ENCODE assay signal across 26 mouse cellular contexts in genomic region chr9:118650976-118651375, GRCm38 (mm10). TPM values are rescaled to one million over a fixed set of nuclear protein-coding genes. Genes with fewer than 3 reads are reported as not detected.
DNase-seq lines count a peak whose midpoint lies in the region; ATAC-seq lines count a peak whose summit lies in the region.
"Had no signal": no experiment of that assay in that cellular context is flagged by ENCODE, and none has a peak within 500 bp of the region (broad histone marks: within the 10 kb centered on the region; RNA-seq: fewer than 3 reads in every experiment).

No protein-coding gene starts in this region.

- 12% methylated on average over 4 of the region's 4 CpGs for WGBS in lung, embryonic 16.5 days
- 43% methylated on average over 4 of the region's 4 CpGs for WGBS in heart, embryonic 11.5 days (ENCODE audit: insufficient replicate concordance)
- 48% methylated on average over 4 of the region's 4 CpGs for WGBS in heart, embryonic 12.5 days

- H3K4me3 ChIP-seq in lung, embryonic 16.5 days (ENCODE audit: low read length): no peak overlapping the region
- no peak overlapping the region for H3K4me3 ChIP-seq in heart, embryonic 11.5 days (ENCODE audit: low read depth, low read length)
- H3K4me3 ChIP-seq in heart, embryonic 12.5 days: no peak overlapping the region
- H3K4me3 ChIP-seq: embryonic facial prominence, embryonic 12.5 days; embryonic facial prominence, embryonic 15.5 days; gastrocnemius, adult 2 months; heart, embryonic 13.5 days had no signal

- no peaks in the 10 kb centered on the region for H3K27me3 ChIP-seq in lung, embryonic 16.5 days (ENCODE audit: control insufficient read depth, insufficient read depth, low read depth, low read length)
- H3K27me3 ChIP-seq in heart, embryonic 11.5 days (ENCODE audit: control insufficient read depth, insufficient read depth, low read length): no peaks in the 10 kb centered on the region
- H3K27me3 ChIP-seq in heart, embryonic 12.5 days (replicated peaks): no peaks in the 10 kb centered on the region; the same call in 1 of the 2 replicates
- H3K27me3 ChIP-seq: embryonic facial prominence, embryonic 12.5 days; embryonic facial prominence, embryonic 15.5 days; heart, embryonic 13.5 days; Patski had no signal

- H3K27ac ChIP-seq in lung, embryonic 16.5 days (ENCODE audit: low read length): no peak overlapping the region; the same call in 1 of the 2 replicates
- no peak overlapping the region for H3K27ac ChIP-seq in heart, embryonic 11.5 days (ENCODE audit: low read depth, low read length)
- no peak overlapping the region for H3K27ac ChIP-seq in heart, embryonic 12.5 days (ENCODE audit: poor library complexity, severe bottlenecking)
- H3K27ac ChIP-seq: embryonic facial prominence, embryonic 12.5 days; gastrocnemius, adult 2 months; heart, embryonic 13.5 days; hindbrain, embryonic 14.5 days had no signal

- H3K36me3 ChIP-seq in lung, embryonic 16.5 days (ENCODE audit: control insufficient read depth, insufficient read depth, low read length): peaks cover 8% of the 10 kb centered on the region
- no peaks in the 10 kb centered on the region for H3K36me3 ChIP-seq in heart, embryonic 11.5 days (ENCODE audit: control insufficient read depth, insufficient read depth, low read length)
- H3K36me3 ChIP-seq in heart, embryonic 12.5 days: peaks cover 18% of the 10 kb centered on the region
- H3K36me3 ChIP-seq: G1E had no signal

- H3K4me1 ChIP-seq in lung, embryonic 16.5 days (replicated peaks; ENCODE audit: control insufficient read depth, insufficient read depth, low read length): peaks cover 10% of the 10 kb centered on the region
- H3K4me1 ChIP-seq in heart, embryonic 11.5 days (ENCODE audit: control insufficient read depth, insufficient read depth, low read length): peaks cover 22% of the 10 kb centered on the region
- peaks cover 32% of the 10 kb centered on the region for H3K4me1 ChIP-seq in heart, embryonic 12.5 days (replicated peaks)

- peak; percentile 77 to 83 for DNase-seq in lung, adult 18-20 months
- DNase-seq in lung, postnatal 14 days: peak; percentile 54
- DNase-seq in lung, postnatal 4 days: peak; percentile 39 to 73
- DNase-seq in cerebellum, adult 9-10 months: no peak
- DNase-seq: adrenal gland, postnatal 10 days; adrenal gland, postnatal 36 days; B cell, adult 2 months; cerebellum, adult 18-20 months; cerebellum, adult 9-11 months; cerebellum, postnatal 25 days; forebrain, postnatal 0 days; gastrocnemius, adult 2 months; gastrocnemius, postnatal 14 days; heart, adult 11 months; heart, postnatal 14 days; heart, postnatal 4 days had no signal

- peaks cover 3% of the 10 kb centered on the region; the same call in 1 of the 2 replicates for H3K9me3 ChIP-seq in lung, embryonic 16.5 days (ENCODE audit: control insufficient read depth, low read length)
- no peaks in the 10 kb centered on the region for H3K9me3 ChIP-seq in heart, embryonic 11.5 days (replicated peaks; ENCODE audit: control insufficient read depth, low read length)
- 0 out of 2 replicates have a peak, but pooled peaks cover 8% of the 10 kb centered on the region for H3K9me3 ChIP-seq in heart, embryonic 12.5 days (replicated peaks)
- H3K9me3 ChIP-seq: embryonic facial prominence, embryonic 12.5 days; embryonic facial prominence, embryonic 15.5 days; heart, embryonic 13.5 days had no signal

- no peak overlapping the region for H3K4me2 ChIP-seq in lung, embryonic 16.5 days (ENCODE audit: low read depth, low read length)
- no peak overlapping the region for H3K4me2 ChIP-seq in heart, embryonic 11.5 days
- H3K4me2 ChIP-seq in heart, embryonic 12.5 days: no peak overlapping the region
- H3K4me2 ChIP-seq: embryonic facial prominence, embryonic 12.5 days; embryonic facial prominence, embryonic 15.5 days; heart, embryonic 13.5 days; hindbrain, embryonic 14.5 days had no signal

- ATAC-seq in lung, embryonic 16.5 days (ENCODE audit: low read depth): peak; percentile 46
- no peak for ATAC-seq in heart, embryonic 11.5 days (replicated peaks; ENCODE audit: insufficient number of reproducible peaks, low FRiP score, low TSS enrichment)
- no peak for ATAC-seq in heart, embryonic 12.5 days (ENCODE audit: insufficient number of reproducible peaks, low FRiP score)
- ATAC-seq: forebrain, embryonic 14.5 days; forebrain, postnatal 0 days; Patski had no signal

- H3K9ac ChIP-seq in lung, embryonic 16.5 days (ENCODE audit: low read length): no peak overlapping the region
- H3K9ac ChIP-seq in heart, embryonic 11.5 days (ENCODE audit: low read depth, low read length): no peak overlapping the region
- H3K9ac ChIP-seq in heart, embryonic 12.5 days: no peak overlapping the region
- H3K9ac ChIP-seq: embryonic facial prominence, embryonic 12.5 days; embryonic facial prominence, embryonic 15.5 days; forebrain, postnatal 0 days; heart, embryonic 13.5 days; hindbrain, embryonic 14.5 days had no signal

RNA-seq across cellular contexts. Expression of gene Itga9, which starts 44.5 kb away (rescaled TPM):
- polyA plus RNA-seq in lung, embryonic 16.5 days (2015; fragmentation: Nextera tagmentation; extraction: Ambion mirVana): 6.0 and 6.7 TPM in 2 replicates
- polyA plus RNA-seq in heart, embryonic 11.5 days (2014; fragmentation: Nextera tagmentation; extraction: Ambion mirVana): 8.3 and 9.9 TPM in 2 replicates
- polyA plus RNA-seq in heart, embryonic 12.5 days (2016; fragmentation: Nextera tagmentation; extraction: Ambion mirVana): 20.2 and 21.0 TPM in 2 replicates
- polyA plus RNA-seq: G1E had no signal
